Mouse (Mus musculus) cerebellum, postnatal 36 days (tissue): Measurements from ENCODE around the gene Gpc1.

ENCODE experiments used
- DNase-seq, 2 experiments: peaks; one replicate each; pipeline ENCODE4 v3.0.0; 2021 to 2022; ENCODE audit warnings: mixed read lengths in 2 of 2

Gene Gpc1

DNA sequence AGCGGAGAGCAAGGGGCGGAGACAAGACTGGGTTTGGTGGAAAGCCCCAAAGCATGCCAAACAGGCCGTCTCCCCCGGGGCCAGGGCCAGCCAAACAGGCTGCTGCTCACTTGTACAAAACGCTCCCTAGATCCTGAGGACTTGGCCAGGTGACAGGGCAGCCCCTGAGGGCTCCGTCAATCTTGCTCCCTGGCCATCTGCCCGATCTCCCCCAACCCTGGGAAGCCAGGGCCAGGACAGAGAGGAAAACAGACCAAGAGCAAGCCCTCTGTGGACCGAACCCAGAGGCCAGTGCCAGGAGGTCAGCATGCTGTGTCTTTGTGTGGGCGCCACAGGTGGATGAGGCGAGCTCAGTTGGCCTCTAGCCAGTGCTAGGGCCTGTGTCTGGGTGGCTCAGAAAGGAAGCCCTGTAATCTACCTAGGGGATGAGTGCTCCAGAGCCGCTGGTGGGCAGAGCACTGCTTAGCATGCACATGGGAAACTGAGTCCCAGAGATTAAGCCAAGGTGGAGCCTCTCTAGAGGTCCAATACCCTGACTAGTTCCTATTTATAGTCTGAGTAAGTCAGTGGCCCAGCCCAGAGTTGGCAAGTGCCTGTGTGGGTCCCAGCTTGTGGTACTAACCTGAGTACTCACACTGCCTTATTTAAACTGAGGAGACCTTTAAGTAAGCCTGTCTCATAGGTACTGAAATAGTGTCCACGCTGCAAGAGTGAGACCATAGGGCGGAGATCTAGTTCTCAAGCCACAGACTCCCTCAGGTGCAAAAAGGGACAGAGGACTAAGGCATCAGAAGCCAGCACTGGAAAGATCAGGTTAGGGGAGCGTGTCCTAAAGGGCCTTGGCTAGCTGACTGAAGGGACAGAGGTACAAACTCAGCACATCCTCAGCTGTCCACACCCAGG is 6.7 kb downstream of the Gpc1 start:
- peak; percentile 58 to 60 for DNase-seq

DNA sequence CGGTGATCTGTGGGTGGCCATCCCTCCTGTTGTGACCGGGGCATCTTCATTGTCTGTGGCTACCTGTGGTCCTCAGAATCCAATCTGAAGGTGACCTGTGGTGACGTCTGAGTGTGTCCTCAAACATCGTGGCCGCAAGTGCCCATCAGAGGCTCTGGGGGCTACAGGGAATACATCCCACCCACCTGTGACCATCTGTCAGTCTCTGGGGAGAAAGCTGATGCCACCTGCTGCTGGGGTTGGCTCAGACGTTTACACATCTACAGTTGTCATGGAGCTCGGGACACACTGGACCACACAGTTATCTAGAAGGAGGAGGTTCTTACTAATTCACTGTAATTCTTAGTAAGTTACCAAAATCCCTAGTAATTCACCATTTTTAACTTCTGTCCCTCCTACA is 7.8 kb downstream of the Gpc1 start:
- peak in 1 of 2 experiments; percentile 29 for DNase-seq

DNA sequence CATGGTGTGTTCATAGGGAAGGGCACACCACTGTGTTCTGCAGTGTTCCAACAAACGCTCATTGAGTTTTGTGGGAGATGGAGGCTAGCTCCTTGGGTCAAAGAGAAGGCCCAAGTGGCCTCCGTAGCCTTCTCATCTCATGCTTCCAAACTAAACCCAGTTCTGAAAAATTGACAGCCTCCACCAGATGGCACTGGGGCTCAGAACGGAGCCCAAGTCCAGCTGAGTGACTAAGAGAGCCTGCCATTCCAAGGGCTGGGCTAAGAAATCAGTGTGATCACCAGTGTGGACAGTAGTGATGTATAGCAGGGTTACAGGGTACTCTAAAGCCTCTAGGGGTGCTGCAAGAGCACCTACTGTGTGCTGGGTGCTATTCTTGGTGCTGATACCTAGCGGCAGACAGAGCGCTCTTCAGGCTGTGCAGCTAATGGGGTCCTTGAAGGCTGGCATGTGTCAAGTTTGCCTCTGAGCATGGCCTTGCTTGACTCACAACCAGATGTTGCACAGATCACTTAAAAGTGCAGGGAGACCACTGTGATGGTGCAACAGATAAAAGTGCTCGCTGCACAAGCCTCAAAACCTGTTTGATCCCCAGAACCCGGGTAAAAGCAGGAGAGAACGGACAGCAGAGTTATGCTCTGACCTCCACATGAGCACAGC is 8.9 kb downstream of the Gpc1 start:
- peak; percentile 65 to 75 for DNase-seq

DNA sequence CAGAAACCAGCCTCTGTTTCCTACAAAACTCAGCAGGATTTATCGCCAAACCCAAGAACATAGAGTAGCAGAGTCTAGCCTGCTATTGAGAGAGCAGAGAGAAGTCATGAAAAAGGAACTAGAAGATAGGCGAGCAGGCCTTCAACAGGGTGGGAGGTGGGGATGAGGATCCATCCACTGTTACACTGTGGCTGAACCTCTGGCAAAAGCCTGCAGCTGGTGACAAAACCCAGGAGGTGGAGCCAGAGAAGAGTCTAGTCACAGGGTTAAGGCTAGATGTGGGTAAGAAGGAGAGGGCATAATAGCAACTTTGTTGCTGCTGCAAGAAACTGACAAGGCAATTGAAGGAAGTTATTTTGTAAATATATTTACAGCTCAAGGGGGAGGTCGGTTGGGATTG is 10.0 kb downstream of the Gpc1 start:
- no peak for DNase-seq

DNA sequence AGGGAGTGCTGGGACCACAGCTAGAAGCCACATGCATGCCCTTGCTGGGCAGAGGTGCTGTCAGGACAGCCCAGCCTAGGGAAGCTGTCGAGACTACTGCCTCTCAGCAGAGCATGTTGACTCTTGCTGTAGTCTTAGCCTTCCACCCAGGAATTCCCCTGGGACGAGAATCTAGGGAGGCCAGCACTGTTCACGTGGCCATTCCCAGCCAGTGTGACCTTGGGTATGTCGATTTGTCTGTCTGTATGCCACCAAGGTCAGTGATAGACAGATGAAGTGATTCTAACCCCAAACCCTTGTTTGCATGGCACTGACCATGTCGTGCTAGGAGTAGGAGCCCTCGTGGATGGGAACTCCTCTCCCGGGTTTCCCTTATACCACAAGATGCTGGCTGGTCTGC is 14.4 kb downstream of the Gpc1 start:
- no peak for DNase-seq

DNA sequence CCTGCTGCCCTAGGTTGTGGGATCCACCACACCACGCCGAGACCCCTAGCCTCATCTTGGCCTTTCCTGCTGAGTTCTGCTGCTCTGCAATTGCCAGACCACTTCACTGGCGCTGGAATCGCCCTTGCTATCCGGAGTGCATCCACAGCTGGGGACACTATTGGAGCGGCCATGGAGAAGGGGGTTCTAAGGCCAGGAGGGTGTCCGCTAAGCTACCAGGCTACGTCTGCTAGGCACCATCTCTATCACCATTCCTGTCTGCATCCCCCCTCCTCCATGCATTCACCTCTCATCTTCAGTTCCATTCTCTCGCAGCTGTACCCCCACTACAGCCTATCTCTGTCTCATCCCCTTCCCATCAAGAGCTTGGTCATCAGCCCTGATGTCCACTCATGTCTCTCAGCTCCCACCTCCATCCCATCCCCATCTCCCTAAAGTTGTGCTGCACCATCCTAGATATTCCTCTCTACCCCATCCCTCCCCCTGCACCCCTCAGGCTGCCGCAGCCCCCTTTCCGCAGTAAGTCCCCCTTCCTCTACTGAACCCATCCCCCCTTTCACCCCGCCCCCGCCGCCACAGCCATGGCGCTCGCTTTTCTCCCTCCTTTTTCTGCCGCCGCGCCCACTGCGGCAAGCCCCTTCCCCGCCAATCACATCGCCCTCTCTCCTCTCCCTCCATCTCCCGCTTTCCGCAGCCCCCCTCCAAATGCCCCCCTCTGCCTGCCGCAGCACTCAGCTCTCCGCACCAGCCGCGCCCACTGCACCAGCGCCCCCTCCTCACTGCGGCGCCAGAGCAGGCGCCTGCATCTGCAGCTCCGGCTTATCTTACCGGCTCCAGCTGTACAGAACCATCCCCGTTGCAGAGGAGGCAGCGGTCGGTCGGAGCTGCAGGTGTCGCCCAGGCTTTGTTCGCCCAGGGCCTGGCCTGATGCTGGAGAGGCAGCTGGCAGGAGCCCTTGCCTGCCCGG is 16.7 kb downstream of the Gpc1 start:
- no peak for DNase-seq

DNA sequence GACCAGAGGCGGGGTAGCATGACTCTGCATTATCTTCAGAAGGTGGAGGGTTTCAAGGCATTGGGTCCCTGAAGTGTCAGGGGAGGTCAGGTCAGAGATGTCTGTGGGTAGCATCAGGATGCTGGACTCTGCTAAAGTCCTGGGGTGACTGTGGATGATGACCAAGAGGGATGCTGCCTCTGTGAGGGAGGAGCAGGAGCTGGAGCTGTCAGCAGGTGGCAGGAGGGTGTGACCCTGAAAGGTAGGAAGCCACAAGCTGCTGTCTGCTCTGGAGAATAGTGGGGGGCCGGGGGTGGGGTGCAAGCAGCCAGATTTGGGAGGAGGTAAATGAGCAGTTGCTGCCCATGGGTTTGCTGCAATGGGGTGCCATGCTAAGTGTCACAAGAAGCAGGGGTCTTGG is 18.0 kb downstream of the Gpc1 start:
- DNase-seq: no peak

DNA sequence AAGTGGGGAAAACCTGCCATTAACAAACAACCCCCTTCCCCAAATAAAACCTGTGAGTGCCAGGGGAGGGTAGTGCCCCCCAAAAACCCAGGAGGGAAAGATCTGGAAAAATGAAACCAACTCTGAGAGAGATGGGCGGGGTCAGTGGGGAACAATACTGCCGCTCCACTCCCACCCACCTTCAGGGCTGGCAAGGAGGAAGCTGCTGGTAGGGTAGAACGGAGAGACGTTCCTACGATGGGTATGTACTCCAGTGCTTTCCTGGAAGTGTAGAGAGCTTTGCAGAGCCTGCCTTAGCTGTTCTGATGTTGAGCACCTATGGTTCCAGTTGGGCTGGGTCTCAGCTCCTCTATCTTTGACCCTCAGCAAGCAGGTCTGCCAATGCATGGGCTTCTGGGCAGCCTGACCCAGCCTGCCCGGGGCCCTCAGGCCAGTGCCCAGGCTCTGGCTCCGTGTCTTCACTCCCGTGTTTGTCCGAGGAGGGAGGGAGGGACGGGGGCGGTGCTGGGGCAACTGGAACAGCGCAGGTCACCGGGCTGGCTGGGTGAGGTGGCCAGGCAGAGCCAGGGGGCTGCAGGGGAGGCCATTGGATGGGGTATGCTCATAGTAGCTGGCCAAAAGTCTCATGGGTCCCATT is 18.6 kb downstream of the Gpc1 start:
- no peak for DNase-seq

DNA sequence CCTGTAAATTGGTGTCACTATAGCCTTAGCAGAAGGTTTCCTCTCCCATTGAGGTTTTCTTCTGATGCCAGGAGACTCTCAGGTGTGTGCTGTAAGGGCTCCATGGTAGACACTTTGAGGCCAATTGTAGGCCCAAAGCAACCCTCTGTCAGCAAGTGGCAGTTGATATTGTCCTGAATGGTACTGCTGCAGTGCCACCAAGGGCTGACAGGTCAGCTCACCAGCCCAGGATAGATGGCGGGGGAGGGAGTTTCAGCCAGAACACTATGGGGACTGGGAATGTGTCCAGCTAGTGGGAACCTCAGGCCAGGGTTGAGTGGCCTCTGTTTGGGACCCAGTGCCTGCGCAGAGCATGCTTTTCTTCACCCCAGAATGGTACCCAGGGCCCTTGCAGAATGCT is 21.0 kb downstream of the Gpc1 start:
- DNase-seq: no peak

DNA sequence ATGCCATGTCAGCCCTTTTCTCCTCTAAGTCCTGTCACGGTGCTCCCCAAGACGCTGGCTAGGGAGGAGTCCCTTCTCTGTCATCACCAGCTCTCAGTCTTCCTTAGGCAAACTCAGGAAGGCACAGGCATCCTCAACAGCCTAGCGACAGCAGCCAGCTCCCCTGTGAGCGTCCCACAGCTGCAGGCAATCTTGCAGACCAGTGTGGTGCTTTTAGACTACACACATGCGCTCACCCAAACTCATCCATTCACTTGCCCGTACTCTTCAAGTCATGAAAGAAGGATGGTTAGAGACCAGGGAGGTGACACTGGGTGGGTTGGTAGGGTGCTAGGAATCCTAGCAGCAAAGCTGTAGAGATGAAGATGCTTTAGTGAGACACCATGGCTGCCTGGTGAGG is 30.1 kb downstream of the Gpc1 start:
- no peak for DNase-seq

DNA sequence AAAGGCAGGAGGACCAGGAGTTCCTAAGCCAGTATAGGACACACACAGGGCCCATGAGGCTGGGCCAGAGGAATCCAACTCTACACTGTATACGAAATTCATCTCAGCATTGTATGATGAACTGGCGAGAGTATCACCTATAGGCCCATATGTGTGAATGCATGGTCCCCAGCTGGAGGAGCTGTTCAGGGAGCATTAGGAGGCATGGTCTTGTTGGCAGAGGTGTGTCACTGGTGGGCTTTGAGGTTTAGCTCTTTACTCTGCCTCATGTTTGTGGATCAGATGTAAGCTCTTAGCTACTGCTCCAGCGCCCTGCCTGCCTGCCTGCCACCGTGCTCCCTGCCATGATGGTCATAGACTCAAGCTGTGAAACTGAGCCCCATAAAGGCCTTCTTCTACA is 31.8 kb downstream of the Gpc1 start:
- no peak for DNase-seq

DNA sequence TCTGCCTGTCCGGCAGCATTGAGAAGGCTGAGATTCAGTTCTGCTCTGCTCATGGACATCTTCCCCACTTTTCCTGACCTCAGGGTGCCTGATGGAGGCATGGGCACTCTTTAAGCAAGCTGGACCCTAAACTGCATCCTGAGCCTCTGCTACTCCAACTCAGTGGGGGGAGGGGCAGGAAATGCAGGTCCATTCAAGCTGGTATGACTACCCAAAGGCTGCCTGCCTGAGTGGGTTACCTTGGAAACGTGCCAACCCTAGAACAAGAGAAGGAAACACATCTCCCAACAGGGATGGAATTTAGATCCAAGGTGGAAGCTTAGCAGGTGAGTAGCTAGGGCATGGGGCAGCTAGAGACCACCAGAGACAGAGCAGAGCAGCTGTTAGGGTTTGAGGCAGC is 34.7 kb downstream of the Gpc1 start:
- DNase-seq: no peak

DNA sequence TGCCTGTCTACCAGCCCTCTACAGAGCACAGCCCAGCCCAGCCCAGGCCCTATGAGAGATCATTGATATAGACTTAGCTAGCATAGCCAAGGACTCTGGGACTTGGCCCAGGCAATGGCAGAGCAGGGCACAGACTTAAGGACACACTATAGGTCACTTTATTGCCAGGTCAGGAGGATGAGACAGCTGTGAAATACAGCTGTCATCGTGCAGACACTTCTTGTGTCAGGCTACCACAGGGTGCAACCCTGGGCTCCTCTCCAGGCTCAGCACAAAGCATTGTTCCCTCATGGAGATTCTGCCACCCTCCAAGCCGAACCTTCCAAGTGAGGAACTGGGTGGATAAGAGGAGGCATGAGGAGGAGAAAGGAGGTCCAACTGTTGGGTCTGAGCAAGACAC is 38.5 kb downstream of the Gpc1 start:
- DNase-seq: no peak

DNA sequence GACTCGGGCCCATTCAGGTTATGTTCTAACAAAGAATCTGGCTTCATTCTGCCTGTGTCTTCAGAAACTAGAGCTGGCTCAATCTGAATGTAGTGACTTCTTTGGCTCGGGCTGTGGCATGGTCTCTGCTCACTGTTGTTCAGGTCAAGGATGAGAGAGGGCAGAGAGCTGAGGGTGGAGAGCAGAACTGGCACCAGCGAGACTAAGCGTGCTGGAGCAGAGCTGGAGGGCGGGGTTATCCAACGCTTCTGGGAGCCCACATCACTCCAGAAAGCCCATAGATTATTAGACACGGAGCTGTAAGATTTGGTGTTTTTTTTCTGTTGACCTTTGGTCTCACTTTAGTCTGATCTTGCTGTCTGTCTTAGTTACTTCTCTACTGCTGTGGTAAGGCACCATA is 41.2 kb downstream of the Gpc1 start:
- DNase-seq: no peak

DNA sequence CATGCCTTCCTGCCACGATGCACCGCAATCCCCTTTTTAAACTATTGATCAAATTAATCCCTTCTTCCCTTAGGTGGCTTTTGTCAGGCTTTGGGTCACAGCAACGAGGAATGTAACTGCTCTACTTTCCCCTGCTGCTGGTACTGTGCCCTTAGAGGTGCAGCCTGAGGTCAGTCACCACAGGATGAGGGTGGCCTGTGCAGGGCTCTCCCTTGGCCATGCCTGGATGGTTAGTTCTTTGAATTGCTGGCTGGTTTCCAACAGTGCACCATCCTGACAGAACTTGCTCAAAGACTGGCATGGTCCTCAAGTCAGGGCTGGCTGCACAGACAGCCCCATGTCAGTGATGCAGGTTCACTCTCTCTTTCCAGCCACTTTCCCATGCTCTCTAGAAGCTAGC is 42.6 kb downstream of the Gpc1 start:
- no peak for DNase-seq

DNA sequence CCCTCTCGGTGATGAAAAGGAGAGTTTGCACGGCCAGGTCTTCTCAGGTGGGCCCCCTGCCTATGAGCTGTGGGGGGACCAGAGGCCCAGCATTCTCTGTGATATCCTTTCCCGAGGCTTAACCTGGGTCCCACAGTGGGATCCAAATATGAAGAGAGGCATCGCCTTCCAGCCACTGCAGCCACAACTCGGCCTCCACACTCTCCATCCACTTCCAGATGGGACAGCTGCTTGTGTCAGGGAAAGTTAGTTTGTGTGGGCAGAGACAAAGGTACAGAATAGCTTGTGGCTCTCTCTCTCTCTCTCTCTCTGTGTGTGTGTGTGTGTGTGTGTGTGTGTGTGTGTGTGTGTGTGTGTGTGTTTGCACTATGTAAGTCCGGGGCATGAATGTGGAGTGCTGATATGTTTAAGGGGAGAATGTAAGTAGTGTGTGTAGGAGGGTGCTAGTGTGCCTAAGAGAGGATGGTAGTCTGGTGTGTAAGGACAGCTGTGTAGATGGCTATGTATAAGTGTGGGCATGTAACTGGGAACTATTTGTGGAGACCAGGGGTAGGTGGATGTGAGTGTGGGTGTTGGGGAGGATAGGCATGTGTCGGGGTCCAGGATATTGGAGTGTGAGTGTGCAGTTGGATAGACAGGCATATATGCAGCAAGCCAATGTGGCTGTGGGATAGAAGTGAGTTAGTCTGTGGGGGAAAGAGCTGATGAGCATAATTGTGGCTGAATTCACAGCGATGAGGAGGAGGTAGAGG is 44.1 kb downstream of the Gpc1 start:
- no peak for DNase-seq

DNA sequence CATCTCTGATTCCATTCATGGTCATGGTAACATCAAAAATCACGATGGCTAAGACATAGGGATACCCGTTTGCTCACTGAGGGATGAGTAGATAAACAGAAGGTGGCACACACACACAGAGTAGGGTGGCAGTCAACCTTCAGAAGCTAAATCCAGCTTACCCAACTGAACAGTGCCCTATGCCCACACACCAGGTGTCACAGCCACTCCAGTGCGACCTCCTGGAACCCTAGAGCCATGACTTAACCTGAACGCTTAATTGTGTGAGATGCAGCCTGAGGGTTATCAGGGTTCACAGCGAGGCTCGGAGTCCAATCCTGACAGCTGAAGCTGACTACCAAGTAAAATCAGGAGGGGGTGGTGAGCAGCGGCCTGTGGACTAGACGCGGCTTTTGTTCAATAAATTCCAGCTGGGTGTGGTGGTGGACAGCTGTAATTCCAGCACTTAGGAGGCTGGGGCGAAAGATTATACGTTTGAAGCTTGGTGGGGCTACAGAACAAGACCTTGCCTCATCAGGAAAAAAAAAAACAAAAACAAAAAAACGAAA is 46.1 kb downstream of the Gpc1 start:
- no peak for DNase-seq

DNA sequence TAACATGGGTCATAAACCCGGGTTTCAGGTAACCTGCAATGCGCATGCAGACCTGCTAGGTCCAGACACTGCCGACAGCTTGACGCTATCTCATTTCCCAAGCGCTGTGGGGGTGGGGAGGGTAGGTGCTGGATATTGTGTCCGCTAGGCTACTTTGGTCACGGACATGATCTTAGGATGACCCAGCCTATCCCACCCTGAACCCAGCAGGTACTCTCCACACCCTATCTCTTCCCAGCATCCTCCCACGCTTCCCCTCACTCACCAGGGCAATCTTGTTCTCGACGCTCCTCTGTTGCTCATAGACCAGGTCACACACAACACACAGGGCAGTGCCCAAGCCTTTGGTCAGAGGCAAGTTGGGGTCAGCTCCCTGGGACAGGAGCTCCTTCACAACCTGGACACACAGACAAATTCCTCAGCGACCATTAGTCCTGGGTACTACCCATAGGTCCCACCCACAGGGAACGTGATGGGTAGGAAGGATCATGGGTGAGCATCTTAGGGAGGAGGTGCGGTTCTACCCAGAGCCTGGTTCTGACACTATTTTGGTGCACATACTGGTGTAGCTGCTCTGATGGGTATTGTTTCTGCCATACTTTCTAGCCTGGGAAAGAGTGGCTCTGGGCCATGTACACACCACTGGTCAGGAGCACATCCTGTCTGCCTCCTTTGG is 46.8 kb downstream of the Gpc1 start:
- DNase-seq: no peak

DNA sequence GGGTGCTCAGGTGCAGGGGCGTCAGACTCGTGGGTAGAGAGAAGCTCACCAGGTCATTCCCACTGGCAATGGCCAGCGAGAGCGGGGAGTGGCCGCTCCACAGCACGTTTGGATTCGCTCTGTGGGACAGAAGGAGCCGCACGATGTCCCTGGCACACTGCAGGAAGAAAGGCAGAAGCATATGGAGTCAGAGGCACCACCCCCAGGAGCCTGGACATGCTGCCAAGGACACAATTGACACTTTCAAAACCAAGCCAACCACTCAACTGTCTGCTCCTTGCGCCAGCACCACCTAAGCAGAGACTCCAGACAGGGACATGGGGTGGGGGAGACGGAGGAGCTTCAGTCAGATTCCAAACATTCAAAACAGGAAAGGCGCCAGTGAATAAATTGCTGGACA is 47.8 kb downstream of the Gpc1 start:
- DNase-seq: peak; percentile 91 to 94

DNA sequence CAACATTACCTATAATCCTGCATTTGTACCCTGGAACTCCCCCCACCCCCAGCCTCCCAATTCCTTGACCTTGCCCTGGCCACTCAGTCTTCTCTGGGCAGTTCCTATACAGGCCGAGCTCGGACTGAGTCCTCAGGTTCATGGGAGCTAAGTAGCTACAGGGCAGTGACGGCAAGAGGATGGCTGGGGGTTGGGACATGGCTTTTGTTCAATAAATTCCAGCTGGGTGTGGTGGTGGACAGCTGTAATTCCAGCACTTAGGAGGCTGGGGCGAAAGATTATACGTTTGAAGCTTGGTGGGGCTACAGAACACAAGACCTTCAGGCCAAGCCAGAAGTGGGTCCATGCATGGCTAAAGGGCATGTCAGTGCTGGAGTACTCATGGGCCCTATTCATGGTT is 48.7 kb downstream of the Gpc1 start:
- no peak for DNase-seq

DNA sequence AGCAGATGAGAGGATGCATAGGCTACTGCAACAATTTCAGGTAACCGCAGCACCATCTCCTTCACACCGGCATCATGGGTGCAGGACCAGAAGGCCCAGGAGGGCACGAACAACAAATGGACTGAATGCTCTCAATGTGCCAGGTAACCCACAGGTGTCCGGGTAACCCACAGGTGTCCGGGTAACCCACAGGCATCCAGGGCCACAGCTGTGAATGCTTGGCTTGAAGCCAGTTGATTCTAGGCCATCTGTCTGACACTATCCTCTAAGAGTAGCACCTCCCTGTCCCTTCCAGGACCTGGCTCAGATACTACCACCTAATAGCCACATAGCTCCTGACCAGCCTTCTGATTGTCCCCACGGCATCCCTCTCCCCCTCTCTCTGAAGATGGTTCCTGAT is 50.5 kb downstream of the Gpc1 start:
- DNase-seq: peak in 1 of 2 experiments; percentile 34
